Mouse (Mus musculus) G1E (cell line): ENCODE measurements around the gene Daam2.

Experiments
- CTCF ChIP-seq: IDR thresholded peaks from 2 replicates; pipeline ENCODE4 v1.5.1; 2012; ENCODE audit warnings: low read depth, low read length, inconsistent platforms, mixed read lengths
- GATA1 ChIP-seq: IDR thresholded peaks from 2 replicates; pipeline ENCODE4 v1.6.1; 2012; ENCODE audit warnings: borderline replicate concordance, low read length, inconsistent platforms, mixed read lengths
- POLR2AphosphoS5 ChIP-seq: IDR thresholded peaks from 2 replicates; pipeline ENCODE4 v1.6.1; 2012; ENCODE audit warnings: low read depth, low read length, inconsistent platforms; ENCODE audit not compliant: insufficient replicate concordance
- TAL1 ChIP-seq: conservative IDR thresholded peaks from 2 replicates; pipeline ENCODE4 v1.6.1; 2012; ENCODE audit warnings: low read depth, low read length, inconsistent platforms, mixed read lengths

- TF ChIP-seq CTCF (no peak), GATA1 (no peak), POLR2AphosphoS5 (no peak), TAL1 (no peak)
These were observed 147.9 kb downstream of the Daam2 start for GRCm38 (mm10) chr17:49416228-49416627.
